Mouse (Mus musculus) testis, adult 2 months (tissue): ENCODE data around the gene 6030445D17Rik.

Source experiments
- CTCF ChIP-seq: fragments of 200-500 bp; IDR thresholded peaks from 2 replicates; pipeline ENCODE4 v1.5.1; 2012; ENCODE audit warnings: low read depth, mild to moderate bottlenecking, inconsistent platforms, low read length, moderate library complexity; ENCODE audit not compliant: control insufficient read depth, insufficient read depth, insufficient replicate concordance
- POLR2A ChIP-seq: fragments of 200-500 bp; IDR thresholded peaks from 2 replicates; pipeline ENCODE4 v1.6.1; 2012; ENCODE audit warnings: low read depth, mild to moderate bottlenecking, inconsistent platforms, low read length, moderate library complexity; ENCODE audit not compliant: control insufficient read depth

- TF ChIP-seq POLR2A (no peak), CTCF (no peak)
These were observed 37.7 kb upstream of the 6030445D17Rik start for GRCm38 (mm10) chr4:136424120-136424999.
